Mouse (Mus musculus): Measurements from ENCODE around the gene Casp12. TPM values are rescaled to one million over a fixed set of nuclear protein-coding genes. Genes with fewer than 3 reads are reported as not detected.

Casp12 gene
- 16.5 TPM for polyA plus RNA-seq (2015; fragmentation: Illumina TruSeq; extraction: RNeasy Lipid Tissue Mini Kit (QIAGEN cat#74804); ENCODE audit: insufficient read depth, low replicate concordance)

DNA sequence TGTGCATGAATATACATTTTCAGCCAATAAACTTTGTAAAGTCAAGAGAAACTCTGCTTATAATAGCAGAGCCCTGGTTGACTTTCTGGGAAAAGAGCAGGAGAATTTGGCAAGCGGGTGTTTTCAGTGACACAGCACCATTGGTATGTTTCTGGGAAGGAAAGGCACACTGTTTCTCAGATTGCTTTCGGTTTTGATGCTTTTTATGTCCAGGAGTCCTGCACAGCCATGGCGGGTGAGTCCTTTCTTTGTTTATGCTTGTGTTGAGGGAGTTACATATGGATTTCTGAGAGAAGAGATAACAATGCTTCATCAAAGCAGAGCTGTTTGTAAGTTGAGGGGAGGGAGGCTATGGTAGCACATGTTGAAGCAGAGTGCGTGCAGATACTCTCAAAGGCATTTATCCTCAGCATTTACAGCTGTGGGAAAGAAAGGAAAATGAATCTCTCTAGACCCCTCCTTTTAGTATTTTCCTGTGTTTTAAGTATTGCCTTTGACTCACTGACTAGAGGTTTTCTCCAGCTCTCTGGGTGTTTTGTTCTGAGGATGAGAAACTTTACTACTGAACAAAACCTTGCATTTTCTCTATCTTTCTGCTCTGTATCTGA is at the start of gene Casp12:
Gene Casp12 (plus strand): TSS at position 140 of the 608 bp plus-strand sequence.

DNA sequence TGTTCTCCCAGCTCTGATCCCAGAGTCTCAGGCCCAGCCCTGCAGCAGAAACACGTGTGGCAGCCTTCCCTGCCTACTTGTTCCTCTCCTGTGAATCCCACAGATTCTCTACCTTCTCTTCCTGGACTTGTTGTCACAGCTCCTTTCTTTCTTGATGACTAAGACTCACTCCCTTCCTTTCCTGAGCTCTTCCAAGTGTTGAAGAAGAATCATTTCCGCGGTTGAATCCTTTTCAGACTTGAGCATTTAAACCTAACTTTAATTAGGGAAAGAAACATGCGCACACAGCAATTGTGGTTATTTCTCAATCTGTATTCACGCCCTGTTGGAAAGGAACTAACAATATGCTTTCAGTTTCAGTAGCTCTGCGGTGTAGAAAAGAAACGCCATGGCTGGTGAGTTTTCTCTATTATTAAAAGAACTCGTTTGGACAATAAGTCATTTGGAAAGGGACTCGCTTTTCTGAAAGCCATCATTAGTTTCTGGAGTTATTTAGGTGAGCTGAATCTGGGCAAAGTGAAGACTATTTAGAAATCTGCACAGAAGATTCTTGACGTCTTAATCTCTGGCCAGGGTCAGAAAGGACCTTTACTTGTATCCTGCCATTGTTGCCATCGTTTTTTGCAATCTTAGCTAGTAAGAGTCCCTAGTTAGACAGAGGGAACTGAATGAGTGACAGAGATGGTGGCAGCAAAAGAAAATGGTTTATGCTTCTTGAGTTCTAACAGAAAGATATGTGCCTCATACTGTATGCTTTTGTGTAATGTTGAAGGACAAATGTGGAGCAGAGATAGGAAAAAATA is 46.7 kb upstream of the Casp12 start, which contains the start of gene Casp1:
Gene Casp1 (plus strand): TSS at position 189 of the 803 bp plus-strand sequence.

DNA sequence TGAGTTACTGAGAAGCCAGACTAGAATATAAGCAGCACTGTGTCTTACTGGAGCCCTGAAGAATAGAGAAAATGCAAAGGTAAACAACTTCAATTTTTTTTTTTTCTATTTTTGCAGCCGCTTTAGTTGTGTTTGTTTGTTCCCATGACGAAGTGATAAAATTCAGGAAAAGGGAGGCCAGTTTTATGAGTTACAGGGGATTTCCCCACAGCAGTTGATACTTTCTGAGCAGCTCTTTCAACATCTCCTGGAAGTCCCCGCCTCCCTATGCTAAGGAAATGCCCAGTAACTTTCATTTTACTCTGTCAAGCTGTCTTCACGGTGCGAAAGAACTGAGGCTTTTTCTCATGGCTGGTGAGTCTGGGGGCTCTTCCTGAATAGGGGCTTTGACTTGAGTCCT is 36.7 kb upstream of the Casp12 start, which contains the start of gene Casp4:
Gene Casp4 (plus strand): TSS at position 268 of the 400 bp plus-strand sequence.

Other genes starting within 250 kb of the Casp12 start
- gene Casp1, start 46.9 kb upstream of the Casp12 start, polyA plus RNA-seq (2015; fragmentation: Illumina TruSeq; extraction: RNeasy Lipid Tissue Mini Kit (QIAGEN cat#74804); ENCODE audit: insufficient read depth, low replicate concordance) = 82.1 TPM
- 58.5 TPM for gene Casp4, start 36.6 kb upstream of the Casp12 start, polyA plus RNA-seq (2015; fragmentation: Illumina TruSeq; extraction: RNeasy Lipid Tissue Mini Kit (QIAGEN cat#74804); ENCODE audit: insufficient read depth, low replicate concordance)